Mouse (Mus musculus) spleen, adult 2 months (tissue): ENCODE measurements at regions not wholly inside any gene's neighbourhood (a gene's known extent, or its start where the extent isn't known, plus 50 kb on each side); places are given as distances from the start of the nearest gene placed in this dataset.

Experiments used
- CTCF ChIP-seq: fragments of 200-500 bp; IDR thresholded peaks from 2 replicates; pipeline ENCODE4 v1.5.1; 2011; ENCODE audit warnings: mild to moderate bottlenecking, inconsistent platforms; ENCODE audit not compliant: insufficient read depth, insufficient read length, insufficient replicate concordance; ENCODE audit errors: extremely low read depth
- POLR2A ChIP-seq: fragments of 200-500 bp; IDR thresholded peaks from 2 replicates; pipeline ENCODE4 v1.6.1; 2011; ENCODE audit warnings: low read depth, low read length, inconsistent platforms

GRCm38 (mm10) chr15:41154551-41155151 lies 1020.5 kb downstream of the 9330182O14Rik start:
- TF ChIP-seq POLR2A (no peak), CTCF (no peak)
